Mouse (Mus musculus) WW6 (cell line): ENCODE measurements around the gene Asb10.
A peak's percentile ranks its signal among the peaks of the same experiment; 100 is the strongest.

Experiments
- DNase-seq: peaks from one replicate; pipeline ENCODE4 v3.0.0-alpha.2; 2013; ENCODE audit warnings: low read depth, low spot score

The Asb10 gene

GRCm38 (mm10) chr5:24536511-24536910 is 4.3 kb downstream of the Asb10 start:
- no peak for DNase-seq

DNA sequence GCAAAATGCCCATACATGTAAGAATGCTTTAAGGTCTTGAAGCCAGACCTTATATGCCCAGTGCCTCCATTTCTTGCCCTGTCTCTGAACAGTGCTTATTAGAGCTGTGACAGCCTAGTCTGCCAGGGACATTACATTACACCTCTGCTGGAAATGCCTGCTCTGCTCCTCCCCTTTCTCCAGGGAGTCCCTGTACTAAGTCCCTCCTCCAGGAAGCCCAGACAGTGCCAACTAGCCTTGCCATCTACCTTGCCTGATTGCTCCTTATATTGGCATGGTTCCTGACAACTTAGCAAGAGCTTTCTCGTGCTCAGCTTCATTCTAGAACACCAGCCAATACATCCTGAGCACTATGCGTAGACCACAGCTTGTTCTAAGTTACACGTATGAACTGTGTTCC is 5.0 kb downstream of the Asb10 start:
- DNase-seq: no peak

DNA sequence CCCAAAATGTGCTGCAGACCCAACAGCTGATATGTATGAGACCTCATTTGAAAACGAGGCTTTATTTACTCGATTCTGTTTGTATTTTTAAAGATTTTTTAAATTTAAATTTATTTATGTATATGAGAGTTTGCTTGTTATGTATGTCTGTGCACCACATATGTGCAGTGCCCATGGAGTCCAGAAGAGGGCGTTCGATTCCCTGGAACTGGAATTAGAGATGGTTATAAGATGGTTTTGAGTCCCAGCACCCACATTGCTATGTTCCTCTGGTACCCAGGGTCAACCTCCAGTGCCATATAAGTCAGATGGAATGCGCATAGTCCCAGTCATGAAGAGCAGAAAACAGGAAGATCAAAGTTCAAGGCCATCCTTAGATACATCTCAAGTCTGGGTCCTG is 6.5 kb downstream of the Asb10 start:
- DNase-seq: no peak

DNA sequence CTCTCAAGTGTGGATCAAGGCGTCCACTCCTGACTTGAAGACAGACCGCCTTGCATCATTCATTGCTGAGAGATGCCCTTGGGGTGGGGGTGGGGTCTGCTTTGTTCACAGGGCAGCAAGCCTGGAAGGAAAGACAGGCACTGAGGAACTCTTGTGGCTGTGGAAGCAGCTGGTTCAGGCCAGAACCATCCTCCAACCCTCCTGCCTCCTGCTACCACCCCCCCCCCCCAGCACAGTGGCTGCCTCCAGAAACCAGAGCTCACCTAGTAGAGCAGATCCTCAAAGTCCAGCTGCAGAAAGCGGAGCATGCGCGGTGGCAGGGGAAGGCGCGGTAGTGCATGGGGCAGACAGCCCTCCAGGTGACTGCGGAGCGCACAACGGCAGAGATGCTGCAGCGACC is 7.4 kb downstream of the Asb10 start:
- DNase-seq: no peak

- peak; percentile 56 for DNase-seq
These were observed 10.6 kb downstream of the Asb10 start for GRCm38 (mm10) chr5:24530042-24530689.

- no peak for DNase-seq
These were observed 13.0 kb downstream of the Asb10 start for GRCm38 (mm10) chr5:24527780-24528179.

DNA sequence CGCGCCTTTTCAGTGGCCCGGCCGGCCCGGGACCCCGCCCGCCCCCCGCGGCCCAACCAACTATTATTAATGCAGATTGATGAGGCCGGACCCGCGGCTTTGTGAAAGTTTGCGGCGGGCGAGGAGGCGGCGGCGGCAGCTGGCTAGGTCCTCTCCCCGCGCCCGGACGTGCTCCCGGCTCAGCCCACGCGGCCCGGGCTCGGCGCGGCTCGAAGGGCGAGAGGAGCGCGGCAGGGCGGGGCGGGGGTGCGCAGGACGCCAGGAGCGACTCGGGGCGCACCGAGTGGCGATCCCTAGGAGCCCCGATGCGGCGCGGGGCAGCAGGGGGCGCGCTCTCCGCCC is 13.9 kb downstream of the Asb10 start, which contains the start of gene Gbx1:
Gbx1 (minus strand) TSS at position 314 of the 342 bp plus-strand sequence.
- no peak for DNase-seq

GRCm38 (mm10) chr5:24526190-24526888 is 14.4 kb downstream of the Asb10 start:
- no peak for DNase-seq

- DNase-seq: no peak
These were observed 15.2 kb downstream of the Asb10 start for GRCm38 (mm10) chr5:24525360-24526189.

GRCm38 (mm10) chr5:24524522-24524921 is 16.3 kb downstream of the Asb10 start:
- DNase-seq: no peak

GRCm38 (mm10) chr5:24523806-24524205 is 17.0 kb downstream of the Asb10 start:
- no peak for DNase-seq

DNA sequence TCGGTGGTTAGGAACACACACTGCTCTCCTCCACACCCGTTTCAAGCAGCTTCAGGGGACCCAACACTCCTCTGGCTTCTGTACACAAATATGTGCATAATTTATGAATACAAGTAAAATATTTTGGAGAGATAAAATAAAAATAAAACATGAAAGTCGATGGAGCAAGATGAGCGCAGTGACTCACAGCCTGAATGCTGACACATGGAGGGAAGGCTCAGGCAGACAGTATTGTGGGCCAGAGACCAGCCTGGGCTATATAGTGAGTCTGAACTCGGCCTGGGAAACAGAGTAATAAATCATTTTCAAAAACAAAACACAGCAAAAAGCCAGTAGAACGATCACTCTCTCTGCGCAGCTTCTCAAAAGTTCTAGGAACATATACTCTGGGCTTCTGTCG is 19.4 kb downstream of the Asb10 start:
- no peak for DNase-seq

- peak; percentile 64 for DNase-seq
These were observed 28.5 kb downstream of the Asb10 start for GRCm38 (mm10) chr5:24512271-24512670.

DNA sequence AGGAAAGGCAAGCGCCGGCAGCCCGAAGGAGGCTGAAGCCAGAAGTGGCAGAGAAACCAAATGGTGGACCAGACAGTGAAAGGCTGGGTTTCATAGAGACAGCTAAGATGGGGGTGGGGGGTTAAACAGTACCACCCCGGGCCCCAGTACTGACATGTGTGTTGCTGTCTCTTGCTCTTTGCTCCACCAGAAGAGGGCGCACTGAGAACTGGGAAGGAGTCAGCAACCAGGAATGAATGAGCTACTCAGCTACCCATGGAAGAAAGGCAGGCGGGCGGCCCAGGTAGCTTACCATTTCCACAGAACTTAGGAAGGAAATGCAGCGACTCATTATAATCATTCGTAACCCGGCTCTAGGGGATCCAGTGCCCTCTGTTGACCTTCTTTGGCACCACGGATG is 30.1 kb downstream of the Asb10 start:
- no peak for DNase-seq

DNA sequence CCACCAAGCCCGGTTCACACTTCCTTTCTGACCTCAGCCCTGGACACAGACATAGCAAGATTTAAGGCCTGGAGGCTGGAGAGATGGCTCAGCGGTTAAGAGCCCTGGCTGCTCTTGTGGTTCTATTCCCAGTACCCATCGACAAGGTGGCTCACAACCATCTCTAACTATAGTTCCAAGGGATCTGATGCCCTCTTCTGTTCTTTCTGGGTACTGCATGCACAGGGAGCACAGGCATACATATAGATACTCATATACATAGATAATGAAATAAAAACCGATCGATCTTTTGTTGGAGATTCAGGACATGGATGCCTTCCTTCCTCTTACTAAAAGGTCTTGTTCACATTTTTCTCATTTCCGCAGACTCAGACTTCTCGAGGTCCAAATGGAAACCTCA is 32.4 kb downstream of the Asb10 start:
- DNase-seq: no peak

DNA sequence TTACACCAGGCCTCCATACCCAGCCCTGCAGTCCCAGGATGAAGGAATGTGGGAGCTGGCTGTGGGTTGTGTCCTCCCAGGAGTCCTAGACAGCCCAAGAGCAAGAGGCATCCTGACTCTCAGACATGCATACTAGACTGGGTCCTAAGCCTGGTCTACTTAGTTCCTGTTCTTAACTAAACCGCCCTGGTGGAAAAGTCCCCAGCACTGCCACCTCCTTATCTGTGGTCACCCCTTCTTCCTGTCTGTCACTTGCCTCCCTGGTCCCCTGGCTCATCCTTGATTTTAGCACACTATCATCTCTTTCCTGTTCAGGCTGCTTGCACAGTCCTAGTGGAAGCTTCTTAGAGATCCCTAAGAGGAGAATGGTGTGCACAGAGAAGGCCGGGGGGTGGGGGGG is 35.3 kb downstream of the Asb10 start:
- no peak for DNase-seq

- DNase-seq: no peak
These were observed 38.0 kb downstream of the Asb10 start for GRCm38 (mm10) chr5:24502786-24503185.

- no peak for DNase-seq
These were observed 39.9 kb downstream of the Asb10 start for GRCm38 (mm10) chr5:24500851-24501250.

GRCm38 (mm10) chr5:24499113-24499512 is 41.7 kb downstream of the Asb10 start:
- no peak for DNase-seq

DNA sequence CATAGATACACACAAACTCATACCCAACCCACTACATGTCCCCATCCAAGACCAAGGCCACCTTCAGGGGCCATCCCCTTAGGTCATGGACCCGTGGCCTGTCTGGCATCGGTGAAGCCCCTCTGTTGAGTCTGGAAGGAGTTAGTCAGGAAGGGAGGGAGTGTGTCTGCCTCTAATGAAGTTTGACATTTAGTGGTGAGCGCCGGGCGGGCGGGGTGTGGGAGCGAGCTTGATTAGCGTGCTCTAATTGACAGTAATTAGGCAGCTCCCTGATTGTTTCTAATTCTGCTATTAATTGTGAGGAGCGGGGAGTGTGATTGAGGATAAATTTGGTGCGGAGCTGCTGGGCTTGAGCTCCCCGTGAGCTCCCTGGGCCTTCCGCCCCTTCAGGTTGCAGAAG is 43.3 kb downstream of the Asb10 start:
- no peak for DNase-seq

DNA sequence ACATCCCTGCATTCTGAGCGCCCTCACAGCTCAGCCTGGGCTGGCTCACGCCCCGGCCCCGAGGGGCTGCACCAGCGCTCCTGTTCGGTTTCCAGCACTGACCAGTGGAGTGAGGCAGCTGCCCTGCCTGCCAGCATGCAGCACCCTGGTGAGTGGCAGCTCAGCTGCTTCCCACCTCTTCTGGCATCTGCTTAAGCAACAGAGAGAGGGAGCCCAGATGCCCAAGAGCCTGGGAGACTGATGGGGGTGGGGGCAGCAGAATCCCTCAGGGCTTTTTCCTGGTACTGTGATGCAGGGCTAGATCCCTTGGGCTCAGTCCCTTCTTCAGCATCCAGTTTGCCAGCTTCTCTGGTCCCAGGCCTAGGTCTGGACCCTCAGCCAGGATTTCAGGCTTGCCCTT is 44.0 kb downstream of the Asb10 start:
- DNase-seq: no peak

DNA sequence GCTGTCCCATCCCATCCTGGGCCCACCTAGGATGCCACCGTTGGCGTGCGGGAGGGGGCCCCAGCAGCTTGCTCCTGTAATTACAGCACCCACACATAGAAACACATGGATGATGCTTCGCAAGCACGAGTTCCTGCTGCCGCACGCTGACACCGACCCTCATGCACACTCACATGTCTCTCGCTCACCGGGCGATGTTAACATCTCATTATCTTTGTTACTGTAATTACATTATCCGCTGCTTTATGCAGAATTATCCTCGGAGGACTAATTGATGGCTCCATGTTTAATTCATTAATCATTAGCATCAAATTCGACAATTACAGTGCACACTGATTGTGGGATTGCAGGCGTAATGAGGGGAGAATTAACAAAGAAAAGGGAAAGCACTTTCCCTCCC is 45.8 kb downstream of the Asb10 start:
- no peak for DNase-seq
